Mouse (Mus musculus) kidney, adult 9 months (tissue): ENCODE measurements at regions not wholly inside any gene's neighbourhood (a gene's known extent, or its start where the extent isn't known, plus 50 kb on each side); places are given as distances from the start of the nearest gene placed in this dataset.
A peak's percentile ranks its signal among the peaks of the same experiment; 100 is the strongest.

Source experiments
- DNase-seq: peaks from one replicate; pipeline ENCODE4 v3.0.0; 2022

DNA sequence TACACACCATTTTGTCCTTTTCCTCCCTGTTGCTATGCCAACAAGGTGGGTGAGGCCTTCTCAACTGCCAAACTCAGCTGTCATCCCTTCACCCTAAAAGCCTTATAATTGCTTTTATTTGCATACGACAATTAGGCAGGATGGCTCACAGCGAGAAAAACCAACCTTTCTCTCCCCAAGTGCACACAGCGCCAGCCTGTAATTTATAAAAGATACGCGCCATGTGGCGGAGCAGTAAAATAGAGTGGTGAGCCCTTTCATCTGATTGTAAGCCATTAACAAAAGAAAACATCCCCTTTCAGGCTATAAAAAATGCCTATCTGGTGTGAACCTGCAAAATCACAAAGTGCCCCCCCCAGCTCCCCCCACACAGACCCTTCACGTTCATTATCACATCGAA is 262.0 kb downstream of the Nr2f2 start:
- no peak for DNase-seq

DNA sequence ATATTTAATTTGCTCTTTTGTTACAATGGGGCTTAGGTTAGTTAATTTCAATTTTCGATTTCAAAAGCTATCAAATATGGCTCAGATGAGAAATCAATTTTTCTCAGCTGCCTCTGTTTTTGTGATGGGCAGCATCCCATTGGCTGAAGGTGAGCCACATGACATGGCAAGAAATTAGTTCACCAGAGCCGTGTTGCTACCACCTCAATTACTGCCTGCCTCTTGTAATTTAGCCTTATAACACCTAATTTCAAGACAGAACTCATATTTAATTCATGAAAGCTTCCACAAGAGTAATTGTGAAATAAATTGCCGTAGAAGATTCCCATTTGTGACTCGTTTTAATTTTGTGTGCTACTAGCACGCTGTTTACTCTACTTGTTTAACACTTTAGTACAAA is 262.9 kb downstream of the Nr2f2 start:
- DNase-seq: no peak

DNA sequence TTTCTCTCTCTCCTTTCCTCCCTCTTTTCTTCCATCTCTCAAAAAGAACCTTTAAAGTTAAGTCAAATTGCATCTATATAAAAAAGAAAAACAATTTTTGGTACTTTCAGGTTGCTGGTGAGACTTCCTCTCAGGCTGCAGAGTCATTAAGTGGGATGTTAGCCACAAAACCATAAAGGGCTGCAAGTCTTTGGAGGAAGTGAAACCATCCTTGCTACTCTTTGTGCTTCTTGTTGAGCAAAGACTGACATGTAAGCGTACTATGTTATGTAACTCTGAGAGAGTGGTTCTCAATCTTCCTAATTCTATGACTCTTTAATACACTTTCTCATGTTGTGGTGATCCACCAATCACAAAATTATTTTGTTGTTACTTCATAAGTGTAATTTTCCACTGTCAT is 267.5 kb downstream of the Nr2f2 start:
- DNase-seq: no peak

DNA sequence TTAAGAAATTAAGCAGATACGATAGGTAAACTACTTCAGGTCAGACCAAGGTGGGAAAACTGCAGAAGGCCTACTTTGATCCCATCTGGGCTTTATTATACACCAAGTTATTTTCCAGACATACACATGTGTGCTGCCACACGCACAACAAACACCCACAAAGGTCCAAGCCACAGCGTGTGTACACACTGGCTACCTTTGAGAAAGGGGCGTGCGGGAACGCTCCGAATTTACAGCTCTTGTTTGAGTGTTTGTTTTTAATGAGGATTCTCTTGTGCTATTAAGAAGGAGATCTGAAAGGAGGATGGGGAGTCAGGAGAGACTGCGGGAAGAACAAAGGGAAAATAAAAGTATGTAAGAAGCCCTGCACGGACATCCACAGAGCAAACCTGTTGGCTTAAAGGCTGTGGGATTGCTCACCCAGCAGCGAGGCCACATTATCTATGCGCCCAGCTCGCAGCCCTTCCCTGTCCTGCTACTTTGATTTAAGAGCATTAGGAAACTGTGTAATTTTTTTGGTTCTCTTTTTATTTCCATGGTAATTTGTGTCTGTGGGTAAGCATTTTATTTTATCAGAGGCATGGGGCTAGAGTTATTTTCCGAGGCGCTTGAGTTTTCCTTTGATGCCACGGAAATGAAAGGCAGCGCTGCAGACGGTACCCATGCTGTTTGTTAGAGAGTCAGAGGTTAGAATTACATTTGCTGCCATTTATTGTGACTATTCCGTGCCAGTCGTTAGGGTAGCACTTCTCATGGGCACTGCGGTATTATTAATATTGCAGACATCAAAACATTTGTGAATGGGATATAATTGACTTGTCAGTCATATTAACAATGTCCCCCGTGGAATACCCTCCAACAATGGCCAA is 272.4 kb downstream of the Nr2f2 start:
- no peak for DNase-seq

DNA sequence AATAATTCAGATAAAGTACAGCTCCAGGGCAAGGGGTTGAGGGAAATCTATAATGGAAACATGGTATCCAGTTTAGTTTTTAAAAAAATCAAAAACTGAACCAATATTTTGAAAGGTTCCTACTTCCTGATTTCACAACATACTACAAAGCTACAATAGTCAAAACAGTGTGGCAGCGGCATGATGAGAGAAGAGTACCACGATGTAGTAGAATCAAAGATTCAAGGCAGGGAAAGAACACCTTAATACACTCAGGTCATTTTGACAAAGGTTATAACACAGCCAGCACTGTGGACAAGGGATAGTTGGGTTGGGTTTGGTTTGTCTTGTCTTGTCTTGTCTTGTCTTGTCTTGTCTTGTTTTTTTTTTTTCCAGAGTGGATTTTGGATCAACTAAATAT is 274.4 kb downstream of the Nr2f2 start:
- no peak for DNase-seq

- DNase-seq: no peak
Measured at GRCm38 (mm10) chr7:70089121-70089520, 277.4 kb downstream of the Nr2f2 start.

GRCm38 (mm10) chr7:70069662-70070061 is 296.9 kb downstream of the Nr2f2 start:
- no peak for DNase-seq

DNA sequence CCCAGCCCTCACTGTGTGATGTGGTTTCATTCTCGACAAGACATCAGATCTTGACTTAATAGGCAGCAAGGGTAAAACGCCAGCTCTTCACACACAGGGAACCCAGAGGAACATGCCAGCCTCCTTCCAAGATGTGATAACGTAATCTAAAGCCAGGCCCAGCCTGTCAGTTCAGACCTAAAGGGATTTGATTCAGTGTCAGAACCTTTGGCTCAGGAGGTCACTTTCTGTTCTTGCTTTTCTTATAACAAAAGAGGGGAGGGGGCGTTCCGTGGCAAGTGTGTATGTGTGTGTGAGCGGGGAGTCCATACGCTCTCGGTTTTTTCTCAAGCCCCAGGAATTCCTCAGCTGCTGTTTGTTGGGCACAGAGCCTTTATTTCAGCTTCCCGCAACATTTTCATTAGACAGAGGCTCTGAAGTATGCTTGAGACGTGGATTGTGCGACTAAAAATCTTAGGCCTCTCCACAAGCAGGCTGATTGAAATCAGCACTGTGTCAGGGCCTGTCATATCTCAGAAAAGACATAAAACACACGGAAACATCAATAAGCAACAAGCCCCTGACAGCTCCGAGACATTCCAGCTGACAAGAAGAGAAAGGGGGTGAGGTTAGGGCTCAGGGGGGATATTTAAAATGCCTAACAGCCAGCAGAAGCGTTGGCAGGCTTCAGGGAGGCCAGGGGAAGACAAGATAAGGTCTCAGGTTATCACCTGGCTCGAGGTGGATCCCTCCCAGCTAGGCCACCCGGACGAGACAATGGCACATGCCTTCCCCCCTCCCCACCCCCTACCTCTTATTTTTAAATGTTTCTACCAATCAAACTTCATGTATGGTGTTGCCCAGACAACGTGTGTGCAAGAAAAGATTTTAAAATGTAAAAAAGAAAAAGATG is 298.5 kb downstream of the Nr2f2 start:
- DNase-seq: no peak

GRCm38 (mm10) chr7:70067071-70067470 is 299.5 kb downstream of the Nr2f2 start:
- no peak for DNase-seq

GRCm38 (mm10) chr7:70066448-70066847 is 300.1 kb downstream of the Nr2f2 start:
- DNase-seq: no peak

GRCm38 (mm10) chr7:70065471-70066130 is 300.9 kb downstream of the Nr2f2 start:
- peak; percentile 25 for DNase-seq

DNA sequence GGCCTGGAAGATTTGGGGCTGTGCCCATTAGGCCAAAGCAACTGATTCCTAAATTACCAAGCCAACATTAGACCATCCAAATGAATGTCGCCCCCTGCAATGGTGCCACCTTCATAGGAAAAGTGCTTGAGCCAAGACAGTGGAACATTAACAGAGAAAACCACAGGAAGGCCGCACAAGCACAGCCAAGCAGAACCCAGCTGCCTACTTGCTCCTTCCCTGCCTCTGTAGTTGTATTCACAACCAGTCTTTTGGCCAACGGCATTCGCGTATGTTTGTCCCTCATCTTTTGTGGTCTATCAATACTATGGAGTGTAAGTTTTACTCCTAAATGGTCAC is 319.2 kb downstream of the Nr2f2 start:
- no peak for DNase-seq

DNA sequence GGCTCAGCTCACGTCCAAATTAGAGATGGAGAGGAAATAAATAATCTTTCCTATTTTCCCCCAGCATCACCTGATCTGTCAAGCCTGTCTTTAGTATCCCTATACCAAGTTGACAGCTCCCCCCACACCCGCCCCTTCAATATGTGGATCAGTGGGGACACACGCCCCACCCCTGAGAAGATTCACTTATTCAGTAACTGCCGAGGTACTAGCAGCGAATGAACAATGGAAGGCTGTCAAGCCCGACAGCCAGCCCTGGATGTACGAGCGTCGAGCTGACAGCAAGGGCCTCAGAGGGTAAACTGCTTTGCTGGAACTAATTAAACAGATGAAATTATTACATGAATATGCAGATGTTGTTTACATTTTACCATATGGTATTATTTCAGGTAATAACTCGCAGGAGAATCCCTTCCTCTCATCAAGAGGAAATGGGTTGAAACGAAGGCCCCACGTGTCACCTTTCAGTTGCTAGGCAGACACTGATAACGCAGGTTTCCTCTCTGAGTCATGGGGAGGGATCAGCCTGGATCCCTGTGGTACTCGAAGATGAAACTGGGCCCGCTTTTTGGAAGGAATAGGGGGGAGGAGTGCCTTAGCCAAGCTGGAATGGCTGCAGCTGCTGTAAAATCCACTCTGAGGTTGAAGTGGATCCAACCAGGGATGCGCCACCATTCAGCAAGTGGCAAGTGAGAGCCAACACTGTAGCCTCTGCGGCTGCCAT is 319.7 kb downstream of the Nr2f2 start:
- DNase-seq: no peak

GRCm38 (mm10) chr7:70037011-70037410 is 329.5 kb downstream of the Nr2f2 start:
- no peak for DNase-seq

DNA sequence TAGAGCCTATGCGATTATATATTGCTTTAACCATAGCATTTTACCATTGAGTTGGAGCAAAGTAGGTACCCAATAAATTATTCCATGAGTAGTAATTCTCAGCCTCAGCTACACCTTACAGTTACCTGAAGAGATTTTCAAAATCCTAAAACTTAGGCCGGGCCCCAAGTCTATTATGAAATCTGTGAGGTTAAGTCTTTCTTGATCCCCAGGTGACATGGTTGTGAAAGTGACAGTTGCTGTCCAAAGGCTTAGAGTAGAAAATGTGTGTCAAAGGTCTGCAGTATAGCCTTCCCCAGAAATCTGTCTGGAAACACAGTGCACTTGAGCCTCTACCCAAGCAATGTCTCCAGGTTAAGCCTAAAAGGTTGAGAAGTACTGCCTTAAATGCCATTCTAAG is 333.7 kb downstream of the Nr2f2 start:
- DNase-seq: no peak

DNA sequence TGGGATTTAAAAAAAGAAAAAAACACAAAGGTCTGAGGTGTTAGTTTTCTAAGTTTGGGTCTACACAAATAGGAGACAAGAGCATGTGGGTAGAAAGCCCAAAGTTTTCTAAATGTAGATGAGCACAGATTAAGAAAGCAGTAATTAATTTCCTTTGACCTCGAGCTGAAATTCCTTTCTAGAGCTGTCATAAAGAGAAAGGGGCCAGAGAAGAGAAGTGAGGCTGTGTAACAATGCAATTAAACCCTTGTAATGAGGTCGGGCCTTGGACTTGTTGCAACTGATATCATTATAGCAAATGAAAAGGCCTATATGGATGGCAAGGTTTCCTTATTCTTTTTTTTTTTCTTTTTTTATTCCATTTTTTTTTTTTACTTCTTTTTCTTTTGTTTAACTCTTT is 337.2 kb downstream of the Nr2f2 start:
- no peak for DNase-seq

GRCm38 (mm10) chr7:70025527-70025926 is 341.0 kb downstream of the Nr2f2 start:
- DNase-seq: peak; percentile 13

- DNase-seq: no peak
Measured at GRCm38 (mm10) chr7:70016611-70017010, 349.9 kb downstream of the Nr2f2 start.

DNA sequence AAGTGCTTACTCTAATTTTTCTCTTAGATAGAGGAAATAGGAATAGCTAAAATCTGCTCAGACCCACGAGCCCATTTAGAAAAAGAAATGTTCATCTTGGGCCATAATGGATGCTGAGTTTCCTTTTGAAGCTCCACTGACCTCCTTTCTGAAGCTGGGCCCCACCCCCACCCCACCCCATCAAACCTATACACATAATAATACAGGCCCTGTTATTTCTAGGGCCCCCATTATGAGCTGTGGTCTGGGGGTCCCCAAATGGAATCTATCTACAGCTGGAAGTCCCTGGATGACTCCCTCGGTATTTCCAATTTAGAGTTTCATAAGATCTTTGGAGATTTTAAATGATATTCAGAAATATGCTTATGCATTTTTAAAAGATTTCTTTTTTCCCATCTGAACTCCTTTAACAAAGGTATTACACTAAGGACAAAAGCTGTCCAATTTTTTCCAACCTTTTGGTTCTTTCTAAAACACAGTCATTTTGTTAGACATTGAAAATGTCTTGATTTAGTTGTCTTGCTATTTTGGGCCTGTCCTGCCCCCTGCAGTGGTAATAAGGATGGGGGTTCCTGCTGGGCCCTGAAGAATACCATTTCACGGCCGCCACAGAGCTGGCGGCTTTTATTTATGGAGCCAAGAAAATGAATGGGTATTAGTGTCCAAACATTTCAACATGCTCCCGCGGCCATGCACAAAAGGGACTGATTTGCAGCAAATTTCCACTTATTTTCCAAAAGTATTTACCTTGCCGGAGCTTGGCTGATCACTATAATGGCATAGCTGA is 363.1 kb downstream of the Nr2f2 start:
- no peak for DNase-seq

GRCm38 (mm10) chr7:69998756-69999155 is 367.8 kb downstream of the Nr2f2 start:
- DNase-seq: no peak

- no peak for DNase-seq
Measured at GRCm38 (mm10) chr7:69994540-69995303, 371.8 kb downstream of the Nr2f2 start.
